Mouse (Mus musculus): Measurements from ENCODE around the gene Gm42417.

Gm42417 gene

GRCm38 (mm10) chr1:36513718-36514117 is 25.5 kb downstream of the Gm42417 start:
- DNase-seq: no peak

GRCm38 (mm10) chr1:36513310-36513709 is 25.9 kb downstream of the Gm42417 start:
- DNase-seq: no peak

- no peak for DNase-seq
Observed at GRCm38 (mm10) chr1:36512966-36513280, 26.3 kb downstream of the Gm42417 start.

GRCm38 (mm10) chr1:36512089-36512965 is 26.9 kb downstream of the Gm42417 start:
- DNase-seq: peak; percentile 96

- DNase-seq: peak; percentile 100
Observed at GRCm38 (mm10) chr1:36511289-36512021, 27.8 kb downstream of the Gm42417 start, which contains the start of gene Cnnm3. Cnnm3 (plus strand) TSS chr1:36511867.

- peak; percentile 96 for DNase-seq
Observed at GRCm38 (mm10) chr1:36508238-36508637, 31.0 kb downstream of the Gm42417 start.

- DNase-seq: peak; percentile 94
Observed at GRCm38 (mm10) chr1:36501261-36501660, 38.0 kb downstream of the Gm42417 start.

GRCm38 (mm10) chr1:36497312-36497711 is 41.9 kb downstream of the Gm42417 start:
- DNase-seq: no peak

- DNase-seq: no peak
Observed at GRCm38 (mm10) chr1:36496719-36497118, 42.5 kb downstream of the Gm42417 start.

GRCm38 (mm10) chr1:36493299-36493698 is 45.9 kb downstream of the Gm42417 start:
- no peak for DNase-seq

- DNase-seq: peak; percentile 97
Observed at GRCm38 (mm10) chr1:36492416-36493139, 46.7 kb downstream of the Gm42417 start.

GRCm38 (mm10) chr1:36489661-36490060 is 49.6 kb downstream of the Gm42417 start:
- DNase-seq: no peak

GRCm38 (mm10) chr1:36487111-36487510 is 52.1 kb downstream of the Gm42417 start:
- no peak for DNase-seq

GRCm38 (mm10) chr1:36485080-36485479 is 54.1 kb downstream of the Gm42417 start:
- DNase-seq: no peak

- no peak for DNase-seq
Observed at GRCm38 (mm10) chr1:36483825-36484224, 55.4 kb downstream of the Gm42417 start.

Data from heart, adult 11 months (tissue).